Mouse (Mus musculus) heart, postnatal 0 days (tissue): ENCODE measurements around the gene Rai1.

Experiments
- CTCF ChIP-seq: IDR thresholded peaks from 2 replicates; pipeline ENCODE4 v1.5.1; 2016; ENCODE audit warnings: antibody characterized with exemption, control low read depth, low read depth
- EP300 ChIP-seq: IDR thresholded peaks from 2 replicates; pipeline ENCODE4 v1.6.1; 2016; ENCODE audit warnings: antibody characterized with exemption, low read depth

- no peak for TF ChIP-seq CTCF
- TF ChIP-seq EP300, result no peak
Observed at GRCm38 (mm10) chr11:60231951-60232350, 127.1 kb downstream of the Rai1 start.
